Mouse (Mus musculus): Measurements from ENCODE around the gene Wfdc12.

Wfdc12 gene

GRCm38 (mm10) chr2:164175850-164176249 is 14.6 kb downstream of the Wfdc12 start:
- DNase-seq (ENCODE audit: low spot score), result no peak

DNA sequence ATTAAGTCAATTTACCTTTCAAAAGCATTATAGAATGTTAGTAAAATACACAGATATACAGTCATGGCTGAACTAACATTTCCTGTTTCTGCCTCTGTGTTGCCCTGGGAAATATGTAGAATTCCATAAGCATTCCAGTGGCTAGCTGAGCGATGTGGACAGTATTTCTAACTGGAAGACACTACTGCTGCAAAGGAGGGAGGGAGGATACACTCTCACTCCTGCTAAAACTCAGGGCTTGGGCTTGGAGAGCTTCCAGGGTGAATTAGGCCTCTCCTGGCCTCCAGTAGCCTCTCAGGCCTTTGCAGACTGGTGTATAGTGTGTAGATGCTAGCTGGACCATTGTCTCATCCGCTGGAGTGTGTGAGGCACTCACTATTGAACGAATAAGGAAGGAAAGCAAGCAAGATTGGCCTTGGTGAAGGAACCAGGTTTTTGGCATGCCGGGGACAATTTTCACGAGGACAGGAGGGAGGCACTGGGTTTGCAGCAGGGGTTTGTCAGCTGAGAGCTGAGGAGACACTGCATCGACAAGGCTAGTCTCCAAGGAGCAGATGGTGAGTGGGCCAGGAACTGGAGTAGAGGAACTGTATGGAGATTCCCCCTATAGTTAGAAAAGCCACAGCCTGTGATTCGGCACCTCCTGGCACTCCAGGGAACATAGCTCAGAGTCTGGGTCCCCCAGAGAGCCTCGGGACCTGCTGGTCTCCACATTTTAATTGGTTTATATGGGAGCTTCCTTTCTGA is 15.6 kb downstream of the Wfdc12 start:
- no peak for DNase-seq (ENCODE audit: low spot score)

- no peak for DNase-seq (ENCODE audit: low spot score)
These were observed 17.0 kb downstream of the Wfdc12 start for GRCm38 (mm10) chr2:164173394-164173793.

DNA sequence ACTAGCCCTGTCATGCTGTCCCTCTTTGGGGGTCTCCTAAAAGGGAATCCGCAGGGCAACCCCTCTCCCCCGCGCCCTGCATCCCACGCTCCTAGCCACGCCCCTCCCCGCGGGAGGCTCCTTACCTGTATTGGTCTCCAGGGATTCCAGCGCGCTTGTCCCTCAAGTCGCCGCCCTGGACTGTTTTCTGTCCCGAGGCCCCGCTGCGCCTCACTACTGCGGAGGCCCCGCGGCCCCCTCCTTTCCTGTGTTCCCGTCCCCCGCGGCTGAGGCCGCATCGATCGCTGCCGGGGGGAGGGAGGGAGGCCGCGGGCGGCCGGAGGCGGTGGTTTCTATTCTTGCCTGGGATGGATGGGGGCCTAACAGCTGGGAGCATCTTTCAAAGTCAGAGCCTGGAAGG is 19.5 kb downstream of the Wfdc12 start, which contains the start of gene Kcns1:
Gene Kcns1 (minus strand): TSS at position 212 of the 400 bp plus-strand sequence.
- DNase-seq (ENCODE audit: low spot score), result no peak

- DNase-seq (ENCODE audit: low spot score), result peak; percentile 28
These were observed 20.1 kb downstream of the Wfdc12 start for GRCm38 (mm10) chr2:164170326-164170725.

GRCm38 (mm10) chr2:164168571-164168946 is 21.8 kb downstream of the Wfdc12 start:
- DNase-seq (ENCODE audit: low spot score), result peak; percentile 11

DNA sequence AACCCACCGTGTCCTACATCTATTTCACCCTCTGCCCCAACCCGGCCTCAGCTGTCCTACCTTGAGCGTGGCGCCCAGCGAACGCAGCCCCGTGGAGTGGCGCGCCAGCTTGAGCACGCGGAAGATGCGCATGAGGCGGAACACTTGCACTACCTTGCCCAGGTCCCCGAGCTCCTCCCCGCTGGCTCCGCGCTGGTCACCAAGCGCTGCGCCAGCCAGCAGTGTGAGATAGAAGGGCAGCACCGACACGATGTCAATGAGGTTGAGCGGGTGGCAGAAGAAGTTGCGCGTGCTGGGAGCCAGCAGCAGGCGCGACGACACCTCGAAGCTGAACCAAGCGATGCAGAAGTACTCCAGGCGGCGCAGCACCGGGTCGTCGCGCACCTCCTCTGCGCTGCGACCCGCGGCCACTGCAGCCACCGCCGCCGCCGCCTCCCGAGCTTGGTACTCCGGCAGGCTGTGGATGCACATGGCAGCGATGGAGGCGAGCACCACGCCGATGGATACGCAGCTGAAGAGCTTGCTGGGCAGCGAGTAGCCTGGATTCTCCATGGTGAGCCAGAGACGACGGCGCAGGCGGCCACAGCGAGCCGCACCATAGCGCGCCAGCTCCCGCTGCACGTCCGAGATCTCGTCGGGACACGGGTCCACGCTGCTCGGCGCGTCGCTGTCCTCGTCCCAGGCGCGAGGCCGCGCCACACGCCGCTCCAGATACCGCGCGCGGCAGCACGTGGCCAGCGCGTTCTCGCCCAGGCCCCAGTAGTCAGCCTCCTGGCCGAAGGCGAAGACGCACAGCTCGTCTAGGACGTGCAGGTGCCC is 22.4 kb downstream of the Wfdc12 start:
- DNase-seq (ENCODE audit: low spot score), result peak; percentile 45

GRCm38 (mm10) chr2:164164941-164165340 is 25.5 kb downstream of the Wfdc12 start:
- DNase-seq (ENCODE audit: low spot score), result no peak

- DNase-seq (ENCODE audit: low spot score), result no peak
These were observed 28.8 kb downstream of the Wfdc12 start for GRCm38 (mm10) chr2:164161515-164162055.

DNA sequence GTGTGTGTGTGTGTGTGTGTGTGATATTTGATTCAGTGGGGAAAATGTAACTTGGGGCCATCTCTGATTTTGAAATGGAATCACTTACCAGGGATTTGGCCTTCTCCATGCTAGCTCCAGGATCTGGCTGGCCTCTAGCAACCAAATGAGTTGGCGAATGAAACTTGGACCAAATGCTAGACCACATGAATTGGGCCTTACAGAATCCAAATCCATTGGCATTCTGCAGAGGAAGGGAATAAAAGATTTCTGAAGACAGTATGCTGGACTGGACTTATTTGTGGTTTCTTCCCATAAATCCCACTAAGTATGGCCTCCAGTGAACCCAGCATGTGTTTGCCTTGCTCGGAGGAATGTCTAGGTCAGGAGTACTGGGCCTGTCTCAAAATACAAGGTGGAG is 31.6 kb downstream of the Wfdc12 start:
- DNase-seq (ENCODE audit: low spot score), result no peak

GRCm38 (mm10) chr2:164156158-164156557 is 34.2 kb downstream of the Wfdc12 start:
- no peak for DNase-seq (ENCODE audit: low spot score)

- DNase-seq (ENCODE audit: low spot score), result no peak
These were observed 36.4 kb downstream of the Wfdc12 start for GRCm38 (mm10) chr2:164154007-164154406.

GRCm38 (mm10) chr2:164152341-164152740 is 38.1 kb downstream of the Wfdc12 start:
- no peak for DNase-seq (ENCODE audit: low spot score)

GRCm38 (mm10) chr2:164150086-164150760 is 40.2 kb downstream of the Wfdc12 start:
- peak; percentile 47 for DNase-seq (ENCODE audit: low spot score)

DNA sequence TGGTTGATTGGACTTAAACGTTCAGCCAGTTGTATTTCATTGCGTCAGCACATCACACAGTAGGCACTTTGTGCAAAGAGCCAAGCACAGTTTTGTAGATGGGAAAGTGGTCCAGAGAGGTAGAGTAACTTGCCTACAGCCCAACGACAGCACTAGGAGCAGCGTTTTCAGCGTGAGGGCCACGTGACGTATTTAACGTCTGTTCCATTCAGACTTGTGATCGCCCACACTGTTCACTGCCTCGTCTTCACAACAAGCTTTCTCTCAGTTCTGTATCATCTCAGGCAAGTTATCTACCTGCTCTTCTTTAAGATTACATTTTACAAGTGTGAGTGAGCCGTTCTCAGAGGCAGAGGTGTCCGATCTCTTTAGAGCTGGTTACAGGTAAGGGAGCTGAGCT is 43.9 kb downstream of the Wfdc12 start:
- DNase-seq (ENCODE audit: low spot score), result no peak

GRCm38 (mm10) chr2:164144541-164144940 is 45.9 kb downstream of the Wfdc12 start:
- no peak for DNase-seq (ENCODE audit: low spot score)

DNA sequence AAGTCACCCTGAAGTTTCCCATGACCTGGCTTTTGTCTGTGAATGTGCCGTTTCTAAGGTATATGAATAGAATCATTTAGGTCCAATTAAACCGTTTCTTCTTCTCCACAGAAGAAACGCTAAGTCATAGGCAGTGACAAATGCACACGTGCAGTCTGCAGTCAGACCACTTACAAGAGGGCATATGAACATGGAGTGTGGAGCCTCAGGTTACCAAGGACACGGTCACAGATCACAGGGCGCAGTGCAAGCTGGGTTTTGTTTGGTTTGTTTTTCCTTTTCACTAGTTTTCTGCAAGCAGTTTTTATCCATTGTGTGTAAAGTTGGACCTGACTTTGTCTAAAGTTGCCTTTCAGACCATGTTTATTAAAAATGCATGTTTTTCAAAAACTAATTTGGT is 46.4 kb downstream of the Wfdc12 start:
- DNase-seq (ENCODE audit: low spot score), result no peak

GRCm38 (mm10) chr2:164142021-164142420 is 48.4 kb downstream of the Wfdc12 start:
- DNase-seq (ENCODE audit: low spot score), result no peak
